Mouse (Mus musculus): Measurements from ENCODE around the gene Pet117.

Gene Pet117

DNA sequence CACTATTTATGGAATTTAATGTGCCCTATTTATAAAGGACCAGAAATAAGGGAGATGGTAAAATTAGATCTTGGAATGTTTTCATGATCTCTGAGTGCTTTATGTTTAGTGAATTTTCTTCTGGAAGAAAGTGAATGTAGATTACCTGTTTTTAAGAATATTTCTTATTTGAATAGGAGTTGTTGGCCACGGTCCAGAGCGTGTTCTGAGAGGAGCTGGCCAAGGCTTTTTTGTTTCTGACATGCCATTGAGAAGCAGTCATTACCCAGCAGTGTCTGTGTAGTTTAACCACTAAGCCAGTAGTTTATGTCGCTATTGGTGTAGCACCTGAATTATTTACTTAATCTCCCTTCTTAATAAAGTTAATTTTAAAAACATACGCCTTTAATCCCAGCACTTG is 12.9 kb downstream of the Pet117 start:
- no peak for DNase-seq (ENCODE audit: low read depth, low spot score)

DNA sequence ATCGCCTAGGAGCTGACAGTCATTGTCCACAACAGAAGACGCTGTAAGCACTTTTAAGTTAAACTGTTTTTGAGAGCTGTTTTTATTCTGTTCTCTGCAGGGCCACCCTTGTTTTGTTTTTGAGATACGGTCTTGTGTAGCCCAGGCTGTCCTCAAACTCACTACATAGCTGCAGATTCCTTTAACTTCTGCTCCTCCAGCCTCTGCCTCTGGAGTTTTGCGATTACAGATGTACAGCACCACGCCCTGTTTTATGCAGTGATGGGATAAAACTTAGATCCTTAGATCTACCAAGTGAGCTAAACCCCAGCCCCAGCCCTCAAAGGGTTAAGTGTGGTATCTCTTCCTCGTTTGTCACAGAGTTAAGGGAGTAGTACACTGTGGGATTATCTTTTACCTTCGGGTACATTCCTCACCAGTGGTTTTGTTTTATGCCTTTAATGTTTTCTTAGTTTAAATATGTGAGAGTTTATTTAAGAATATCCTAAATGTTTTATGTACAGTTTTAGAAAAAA is 13.9 kb downstream of the Pet117 start:
- no peak for DNase-seq (ENCODE audit: low read depth, low spot score)

DNA sequence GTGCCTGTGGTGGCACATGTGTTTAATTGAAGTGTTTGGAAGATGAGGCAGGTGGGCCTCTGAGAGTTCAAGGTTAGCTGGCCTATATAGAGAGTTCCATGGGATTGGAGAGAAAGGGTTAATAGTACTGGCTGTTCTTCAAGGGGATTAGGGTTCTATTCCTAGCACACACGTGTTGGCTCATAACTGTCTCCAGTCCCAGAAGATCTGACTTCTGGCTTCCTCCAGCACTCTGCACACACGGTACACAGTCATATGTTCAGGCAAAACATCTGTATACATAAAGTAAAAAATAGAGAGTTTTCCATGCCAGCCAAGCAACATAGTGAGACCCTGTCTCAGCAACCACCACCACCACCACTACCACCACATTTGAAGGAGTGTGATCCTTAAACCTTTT is 17.5 kb downstream of the Pet117 start:
- DNase-seq (ENCODE audit: low read depth, low spot score): no peak

DNA sequence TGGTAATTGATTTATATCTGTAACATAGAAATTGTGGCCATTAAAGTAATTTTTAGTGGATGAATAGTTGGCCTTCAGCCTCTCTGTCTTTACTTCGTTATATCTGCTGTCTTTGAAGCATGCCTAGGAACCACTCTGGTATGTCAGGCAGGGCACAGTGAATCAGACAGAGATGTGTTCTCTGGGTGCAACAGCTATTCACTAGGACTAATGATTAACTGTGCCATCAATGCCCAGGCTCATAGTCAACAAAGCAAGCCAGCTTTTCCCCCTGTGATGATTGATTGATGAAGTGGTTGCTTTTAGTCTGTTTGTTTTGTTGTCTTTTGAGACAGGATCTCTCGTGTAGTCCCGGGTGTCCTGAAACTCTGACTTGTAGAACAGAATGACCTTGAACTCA is 19.6 kb downstream of the Pet117 start:
- no peak for DNase-seq (ENCODE audit: low read depth, low spot score)

DNA sequence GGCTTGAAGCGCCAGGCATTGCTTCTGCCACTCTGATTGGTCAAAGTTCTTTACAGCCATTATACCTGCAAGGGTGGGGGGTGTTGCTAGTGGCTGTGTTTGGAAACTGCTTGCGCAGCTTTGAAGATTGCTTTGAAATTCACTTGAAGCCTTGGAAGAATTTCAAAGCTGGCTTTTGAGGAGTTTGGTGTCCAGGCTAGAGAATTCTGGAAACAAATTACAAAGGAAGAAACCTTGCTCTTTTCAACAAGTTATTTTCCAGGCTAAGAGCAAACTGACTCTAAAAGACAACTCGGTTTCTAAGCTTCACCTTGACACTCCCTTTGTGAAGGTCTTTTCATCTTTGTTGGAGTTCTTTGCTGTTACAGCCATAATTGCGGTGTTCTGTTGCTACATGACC is 30.7 kb downstream of the Pet117 start:
- DNase-seq (ENCODE audit: low read depth, low spot score): no peak

DNA sequence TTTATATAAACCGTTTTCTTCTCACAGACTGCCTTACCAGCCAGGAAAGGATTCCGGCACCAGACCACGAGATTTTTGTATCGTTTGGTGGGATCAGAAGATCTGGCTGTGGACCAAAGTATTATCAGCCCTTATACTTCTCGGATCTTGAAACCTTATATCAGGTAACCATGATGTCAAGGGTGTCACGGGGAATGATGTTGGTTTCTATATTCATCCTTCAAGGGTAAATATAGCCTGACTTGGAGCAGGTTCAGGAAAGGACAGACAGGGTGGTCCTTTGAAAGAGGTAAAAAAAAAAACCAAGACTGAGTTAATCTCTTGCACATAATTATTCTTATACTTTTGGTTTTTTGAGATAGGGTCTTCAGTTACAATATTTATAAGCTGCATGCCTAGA is 31.9 kb downstream of the Pet117 start:
- DNase-seq (ENCODE audit: low read depth, low spot score): no peak

DNA sequence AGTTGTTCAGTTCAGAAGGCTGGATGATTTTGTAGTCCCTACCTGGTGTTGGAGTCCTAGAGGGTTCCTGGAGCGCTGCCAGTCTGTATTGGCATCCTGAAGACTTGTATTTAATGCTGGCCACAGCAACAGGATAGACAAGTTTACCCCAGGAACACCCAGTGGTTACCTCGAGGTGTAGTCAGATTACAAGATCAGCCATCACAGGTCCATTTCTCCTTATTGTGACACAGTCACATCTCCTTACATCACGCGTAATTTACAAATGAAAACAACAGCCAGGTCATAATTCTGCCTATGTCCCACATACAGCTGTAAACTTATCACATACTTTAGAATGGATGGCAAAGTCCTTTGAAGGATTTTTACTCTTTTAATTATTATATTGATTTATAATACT is 40.2 kb downstream of the Pet117 start:
- no peak for DNase-seq (ENCODE audit: low read depth, low spot score)

DNA sequence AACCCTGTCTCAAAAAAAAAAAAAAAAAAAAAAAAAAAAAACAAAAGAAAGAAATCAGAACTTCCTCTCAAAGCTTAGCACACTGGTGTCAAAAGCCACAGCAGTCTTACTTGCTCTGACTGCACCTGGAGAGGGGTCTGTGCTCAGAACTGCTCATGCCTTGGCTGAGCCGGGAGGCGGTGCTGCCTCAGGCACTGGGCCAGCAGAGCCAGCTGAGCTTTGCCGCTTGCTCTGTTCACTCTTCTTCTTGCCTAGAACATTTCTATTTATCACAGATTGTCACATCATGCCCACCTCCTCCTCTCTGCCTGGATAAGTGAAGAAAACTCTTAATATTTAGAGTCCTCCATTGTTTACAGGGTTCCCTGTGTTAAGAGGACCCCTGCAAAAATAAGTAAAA is 41.8 kb downstream of the Pet117 start:
- DNase-seq (ENCODE audit: low read depth, low spot score): no peak

DNA sequence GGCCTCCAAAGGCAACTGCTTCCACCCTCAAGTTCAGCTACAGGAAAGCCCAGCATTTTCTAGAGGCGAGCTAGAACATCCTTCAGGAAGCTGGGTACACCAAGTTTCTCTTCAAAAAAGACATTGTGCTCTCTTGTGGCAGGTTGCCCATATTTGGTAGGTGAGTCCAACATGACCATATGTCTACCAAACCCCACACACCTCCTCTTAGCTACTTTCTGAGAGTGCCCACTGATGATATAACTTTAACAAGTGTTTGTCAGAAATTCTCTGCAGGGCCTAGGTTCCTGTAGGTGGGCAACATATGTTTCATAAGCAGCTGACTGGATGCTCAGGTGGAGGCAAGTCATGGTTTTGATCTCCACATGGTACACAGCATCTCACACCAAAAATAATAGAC is 45.9 kb downstream of the Pet117 start:
- DNase-seq (ENCODE audit: low read depth, low spot score): no peak

DNA sequence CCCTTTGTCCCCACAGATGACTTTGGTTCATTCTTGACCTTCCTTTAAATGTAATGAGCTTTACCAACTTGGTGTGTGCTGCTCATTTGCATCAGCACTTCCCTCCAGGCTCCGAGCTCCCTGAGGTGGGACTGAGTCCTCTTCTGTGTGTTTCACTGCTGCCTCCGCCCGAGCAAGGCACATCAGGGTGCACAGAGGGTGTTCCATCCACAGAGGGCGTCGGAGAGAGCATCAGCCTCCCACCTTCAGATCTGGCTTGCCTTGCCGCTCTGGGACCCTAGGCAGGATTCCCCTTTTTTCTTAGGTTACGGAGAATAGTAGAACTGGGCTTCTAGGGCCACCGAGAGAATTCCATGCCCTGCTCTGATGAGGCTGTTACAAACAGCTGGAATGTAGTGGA is 48.1 kb downstream of the Pet117 start:
- DNase-seq (ENCODE audit: low read depth, low spot score): no peak

DNA sequence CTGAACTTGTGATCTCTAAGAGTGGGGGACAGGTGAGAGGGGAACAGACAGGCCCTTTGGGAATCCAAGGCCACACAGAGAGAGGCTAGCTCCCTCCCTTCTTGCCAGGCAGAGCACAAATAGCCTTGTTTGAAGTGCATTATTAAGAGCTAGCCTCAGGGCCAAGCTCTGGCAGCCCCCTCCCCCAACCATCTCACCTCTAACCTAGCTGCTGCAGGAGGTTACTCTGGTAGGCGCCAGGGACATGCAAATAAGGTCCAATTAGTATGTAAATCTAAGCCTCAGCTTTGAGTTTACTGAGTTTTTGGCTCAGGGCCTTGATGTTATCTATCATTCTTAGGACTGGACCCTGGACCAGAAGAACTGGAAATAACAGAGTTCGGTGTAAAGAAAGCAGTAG is 49.3 kb downstream of the Pet117 start:
- no peak for DNase-seq (ENCODE audit: low read depth, low spot score)

DNA sequence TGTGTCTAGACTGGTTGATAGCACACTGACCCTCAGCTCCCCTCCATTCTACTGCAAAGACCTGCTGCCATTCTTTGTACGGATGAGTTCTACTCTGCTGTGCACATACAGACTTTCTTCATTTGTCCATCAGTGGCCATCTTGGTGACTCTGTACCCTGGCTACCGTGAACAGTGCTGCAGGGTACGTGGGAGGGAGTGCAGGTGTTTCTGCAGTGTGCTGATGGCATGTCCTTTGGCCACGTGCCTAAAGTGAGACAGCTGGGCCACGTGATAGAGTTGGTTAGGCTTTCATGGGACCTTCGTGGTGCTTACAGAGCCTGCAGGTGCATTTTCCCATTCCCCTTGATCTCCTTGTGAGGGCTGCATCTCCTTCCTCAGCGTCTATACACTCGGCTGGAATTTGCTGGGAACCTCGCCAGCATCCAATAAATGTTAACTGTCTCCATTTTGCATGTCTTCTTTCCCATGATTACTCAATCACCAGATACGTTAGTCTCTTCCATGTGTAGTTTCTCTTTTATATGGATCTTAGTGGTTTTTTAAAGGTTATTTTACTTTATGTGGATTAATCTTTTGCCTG is 53.4 kb downstream of the Pet117 start:
- no peak for DNase-seq (ENCODE audit: low read depth, low spot score)
